Mouse (Mus musculus) lung, postnatal 0 days (tissue): Measurements from ENCODE around the gene Sf3b1. TPM values are rescaled to one million over a fixed set of nuclear protein-coding genes. Genes with fewer than 3 reads are reported as not detected.
"Not testable (repeated sequence)": the region's sequence is repeated elsewhere in the genome, so short reads cannot be mapped to it uniquely, and the experiment has no call there.

Source experiments
- ATAC-seq: fragments of 200-750 bp; cut with Nextera tagmentation; 2 replicates; pipeline ENCODE4 v1.8.0; 2017; ENCODE audit warnings: moderate library complexity
- DNase-seq: peaks from one replicate; pipeline ENCODE4 v3.0.0-alpha.2; 2016; ENCODE audit warnings: low spot score
- H3K27ac ChIP-seq: fragments of 300-500 bp; sonication (generic); 2 replicates; pipeline ENCODE4 v1.5.1; 2014; ENCODE audit warnings: antibody characterized with exemption, mild to moderate bottlenecking, low read length, mixed read lengths
- H3K27me3 ChIP-seq: fragments of 300-500 bp; sonication (generic); replicated peaks from 2 replicates; pipeline ENCODE4 v1.6.1; 2014; ENCODE audit warnings: low read length, mixed read lengths; ENCODE audit not compliant: insufficient read depth
- H3K36me3 ChIP-seq: fragments of 300-500 bp; sonication (generic); 2 replicates; pipeline ENCODE4 v1.6.1; 2014; ENCODE audit warnings: low read length, mixed read lengths; ENCODE audit not compliant: insufficient read depth
- H3K4me1 ChIP-seq: fragments of 300-500 bp; sonication (generic); 2 replicates; pipeline ENCODE4 v1.6.1; 2014; ENCODE audit warnings: antibody characterized with exemption, low read depth, low read length, mixed read lengths; ENCODE audit not compliant: insufficient read depth
- H3K4me2 ChIP-seq: fragments of 300-500 bp; sonication (generic); replicated peaks from 2 replicates; pipeline ENCODE4 v1.6.1; 2014; ENCODE audit warnings: low read depth, mild to moderate bottlenecking, low read length, moderate library complexity, mixed read lengths
- H3K4me3 ChIP-seq: fragments of 300-500 bp; sonication (generic); 2 replicates; pipeline ENCODE4 v1.5.1; 2014; ENCODE audit warnings: low read depth, low read length
- H3K9ac ChIP-seq: fragments of 300-500 bp; sonication (generic); replicated peaks from 2 replicates; pipeline ENCODE4 v1.6.1; 2014; ENCODE audit warnings: low read depth, mild to moderate bottlenecking
- H3K9me3 ChIP-seq: fragments of 300-500 bp; sonication (generic); 2 replicates; pipeline ENCODE4 v1.6.1; 2016; ENCODE audit warnings: low read length, mixed read lengths
- CTCF ChIP-seq: IDR thresholded peaks from 2 replicates; pipeline ENCODE4 v1.5.1; 2016; ENCODE audit warnings: antibody characterized with exemption, mild to moderate bottlenecking
- EP300 ChIP-seq: IDR thresholded peaks from 2 replicates; pipeline ENCODE4 v1.6.1; 2016; ENCODE audit warnings: antibody characterized with exemption, mild to moderate bottlenecking, control low read depth
- WGBS: fragments of 180-500 bp; shearing (Covaris S2); extraction: QIAGEN DNeasy Blood & Tissue Kit; methylation state at CpG from one replicate; pipeline ENCODE4 v1.1.7; 2014; 5-methylcytosine and 5-hydroxymethylcytosine counted together
- polyA plus RNA-seq: library from polyadenylated mRNA; unstranded; fragments of >200 nt; fragmentation: Nextera tagmentation; extraction: Ambion mirVana; gene quantifications from 2 replicates; pipeline ENCODE4 v1.2.1, GENCODE M21; 2015

Gene Sf3b1
- polyA plus RNA-seq = 212 and 219 TPM in 2 replicates

- no peaks in the 10 kb centered on the region for H3K36me3 ChIP-seq
- H3K9me3 ChIP-seq = no peaks in the 10 kb centered on the region
- peak within 1 kb of the TSS; percentile 99 for H3K9ac ChIP-seq
- peak; percentile 99 for ATAC-seq
- H3K4me2 ChIP-seq = peak within 1 kb of the TSS; percentile 56
- TF ChIP-seq CTCF (no peak), EP300 (no peak)
- H3K27ac ChIP-seq = peak within 1 kb of the TSS; percentile 96
- no peaks in the 10 kb centered on the region for H3K27me3 ChIP-seq
- H3K4me1 ChIP-seq = peaks cover 9% of the 10 kb centered on the region; the same call in 1 of the 2 replicates
- peak within 1 kb of the TSS; percentile 94 for H3K4me3 ChIP-seq
- WGBS = 2% methylated on average over 45 of the region's 46 CpGs
- peak; percentile 98 for DNase-seq
Measured at GRCm38 (mm10) chr1:55027253-55027801, at the start of gene Sf3b1. Gene Sf3b1 (minus strand): TSS chr1:55027481.

GRCm38 (mm10) chr1:55076395-55076743, 49.1 kb upstream of the Sf3b1 start:
- Histone ChIP-seq H3K9ac (no peak overlapping the region), H3K9me3 (no peaks in the 10 kb centered on the region), H3K4me1 (no peaks in the 10 kb centered on the region), H3K27ac (no peak overlapping the region), H3K36me3 (peaks cover 29% of the 10 kb centered on the region), H3K4me3 (no peak overlapping the region), H3K27me3 (no peaks in the 10 kb centered on the region), H3K4me2 (no peak overlapping the region)
- no peak for ATAC-seq
- no peak for DNase-seq
- TF ChIP-seq EP300 (no peak), CTCF (no peak)

DNA sequence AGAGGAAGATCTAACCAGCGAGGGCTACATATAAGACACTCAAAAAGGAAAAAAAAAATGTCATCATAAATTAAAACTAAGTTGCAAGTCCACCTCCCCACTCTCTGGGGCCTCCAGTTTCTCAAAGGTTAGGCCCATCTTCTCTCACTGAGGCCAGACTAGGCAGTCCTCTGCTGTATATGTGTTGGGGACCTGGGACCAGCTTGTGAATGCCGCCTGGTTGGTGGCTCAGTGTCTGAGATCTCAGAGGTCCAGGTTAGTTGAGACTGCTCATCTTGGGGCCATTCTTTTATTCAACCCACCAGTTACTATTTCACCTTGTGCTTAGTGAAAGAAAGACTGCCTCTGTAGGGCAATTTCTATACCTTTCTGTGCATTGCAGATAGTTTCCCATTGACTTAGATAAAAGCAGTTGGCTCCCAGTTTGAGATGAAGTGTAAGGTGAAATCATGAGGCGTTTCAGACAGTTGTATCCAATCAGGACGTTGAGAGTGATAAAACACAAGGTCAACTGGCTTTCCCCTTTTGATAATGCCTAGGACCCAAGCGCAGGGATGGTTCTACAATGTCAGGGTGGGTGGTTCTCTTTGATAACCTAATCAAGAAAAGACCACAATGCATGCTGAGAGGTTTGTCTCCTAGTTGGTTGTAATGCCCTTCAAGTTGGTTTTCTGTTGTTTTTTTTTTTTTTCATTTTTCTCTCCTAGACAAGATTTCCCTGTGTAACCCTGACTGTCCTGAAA, 48.5 kb upstream of the Sf3b1 start:
- H3K4me3 ChIP-seq = no peak overlapping the region
- WGBS = 55% methylated on average over 5 of the region's 5 CpGs
- DNase-seq (no peak), ATAC-seq (no peak)
- no peaks in the 10 kb centered on the region for H3K9me3 ChIP-seq
- H3K4me2 ChIP-seq = no peak overlapping the region
- no peak overlapping the region for H3K9ac ChIP-seq
- no peaks in the 10 kb centered on the region for H3K27me3 ChIP-seq
- TF ChIP-seq CTCF = no peak
- TF ChIP-seq EP300 = no peak
- no peak overlapping the region for H3K27ac ChIP-seq
- H3K36me3 ChIP-seq = peaks cover 24% of the 10 kb centered on the region
- H3K4me1 ChIP-seq = no peaks in the 10 kb centered on the region

DNA sequence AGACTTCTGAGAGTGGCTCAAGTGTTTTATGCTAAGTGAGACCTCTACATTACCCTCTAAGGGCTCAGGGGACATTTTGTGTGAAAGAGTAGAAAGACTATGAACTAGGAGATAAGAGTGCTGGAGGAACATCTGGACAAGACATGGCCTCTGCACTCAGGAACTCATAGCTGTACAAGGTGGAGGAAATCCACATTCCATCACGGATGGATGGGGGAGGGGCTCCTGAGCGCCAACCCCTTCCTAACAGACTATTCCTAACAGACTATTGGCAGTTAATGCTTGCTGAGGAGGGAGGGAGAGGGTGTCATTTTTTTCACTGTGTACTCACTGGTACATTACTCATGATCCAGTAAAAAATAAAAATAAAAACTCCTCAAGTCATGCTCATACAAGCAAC, 47.5 kb upstream of the Sf3b1 start:
- Histone ChIP-seq H3K4me1 (no peaks in the 10 kb centered on the region), H3K4me3 (no peak overlapping the region), H3K36me3 (peaks cover 21% of the 10 kb centered on the region), H3K9ac (no peak overlapping the region), H3K27ac (no peak overlapping the region), H3K9me3 (no peaks in the 10 kb centered on the region), H3K27me3 (no peaks in the 10 kb centered on the region), H3K4me2 (no peak overlapping the region)
- no peak for ATAC-seq
- DNase-seq = no peak
- WGBS = 39% methylated on average over 2 of the region's 2 CpGs
- no peak for TF ChIP-seq EP300
- no peak for TF ChIP-seq CTCF

DNA sequence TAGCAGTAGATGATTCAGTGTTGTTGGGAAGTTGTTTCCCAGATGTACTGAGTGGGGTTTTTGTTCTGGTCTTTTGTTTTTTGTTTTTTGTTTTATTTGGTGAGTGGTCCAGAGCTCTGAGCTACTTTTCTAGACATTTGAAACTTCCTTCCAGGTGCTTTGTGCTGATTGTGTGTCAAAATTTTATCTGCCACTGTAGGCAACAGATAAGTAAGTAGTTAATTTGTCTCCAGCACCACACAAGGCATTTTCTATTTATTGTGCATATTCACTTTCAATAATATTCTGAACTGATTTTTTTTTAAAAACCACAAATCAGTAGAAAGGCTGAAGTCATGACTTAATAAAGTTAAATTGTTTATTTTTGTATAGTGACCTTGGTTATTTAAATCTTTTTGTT, 45.0 kb upstream of the Sf3b1 start:
- H3K4me2 ChIP-seq, H3K27ac ChIP-seq, H3K4me3 ChIP-seq, ATAC-seq, H3K4me1 ChIP-seq, H3K9me3 ChIP-seq, H3K27me3 ChIP-seq, H3K9ac ChIP-seq, DNase-seq: not testable (repeated sequence)
- H3K36me3 ChIP-seq = peaks cover 22% of the 10 kb centered on the region

DNA sequence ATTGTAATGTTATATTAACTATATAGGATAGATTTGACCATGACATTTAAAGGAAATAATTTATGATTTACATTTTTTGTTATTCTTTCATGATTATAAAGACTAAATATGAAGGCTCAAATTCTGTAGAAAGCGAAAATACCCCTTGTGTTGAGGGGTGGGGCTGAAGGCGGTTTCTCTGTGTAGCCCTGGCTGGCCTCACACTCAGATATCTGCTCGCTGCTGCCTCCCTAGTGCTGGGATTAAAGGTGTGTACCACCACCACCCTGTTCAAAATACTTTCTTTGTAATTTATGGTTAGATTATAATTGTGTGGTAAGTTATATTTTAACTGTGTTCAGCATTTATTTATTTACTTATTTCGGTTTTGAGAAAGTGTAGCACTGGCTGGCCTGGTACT, 34.5 kb upstream of the Sf3b1 start:
- WGBS = 91% methylated on average over 4 of the region's 4 CpGs
- TF ChIP-seq EP300 = no peak
- TF ChIP-seq CTCF = no peak
- no peak for ATAC-seq

More for the DNA sequence above, 34.5 kb upstream of the Sf3b1 start:
- H3K9me3 ChIP-seq = no peaks in the 10 kb centered on the region
- no peak overlapping the region for H3K4me3 ChIP-seq
- H3K4me2 ChIP-seq = no peak overlapping the region
- H3K27me3 ChIP-seq = no peaks in the 10 kb centered on the region
- no peak overlapping the region for H3K9ac ChIP-seq
- no peak overlapping the region for H3K27ac ChIP-seq
- peaks cover 18% of the 10 kb centered on the region for H3K36me3 ChIP-seq
- H3K4me1 ChIP-seq = no peaks in the 10 kb centered on the region
- DNase-seq = no peak
